Mouse (Mus musculus): ENCODE measurements around the gene Nupl1.

Gene Nupl1

DNA sequence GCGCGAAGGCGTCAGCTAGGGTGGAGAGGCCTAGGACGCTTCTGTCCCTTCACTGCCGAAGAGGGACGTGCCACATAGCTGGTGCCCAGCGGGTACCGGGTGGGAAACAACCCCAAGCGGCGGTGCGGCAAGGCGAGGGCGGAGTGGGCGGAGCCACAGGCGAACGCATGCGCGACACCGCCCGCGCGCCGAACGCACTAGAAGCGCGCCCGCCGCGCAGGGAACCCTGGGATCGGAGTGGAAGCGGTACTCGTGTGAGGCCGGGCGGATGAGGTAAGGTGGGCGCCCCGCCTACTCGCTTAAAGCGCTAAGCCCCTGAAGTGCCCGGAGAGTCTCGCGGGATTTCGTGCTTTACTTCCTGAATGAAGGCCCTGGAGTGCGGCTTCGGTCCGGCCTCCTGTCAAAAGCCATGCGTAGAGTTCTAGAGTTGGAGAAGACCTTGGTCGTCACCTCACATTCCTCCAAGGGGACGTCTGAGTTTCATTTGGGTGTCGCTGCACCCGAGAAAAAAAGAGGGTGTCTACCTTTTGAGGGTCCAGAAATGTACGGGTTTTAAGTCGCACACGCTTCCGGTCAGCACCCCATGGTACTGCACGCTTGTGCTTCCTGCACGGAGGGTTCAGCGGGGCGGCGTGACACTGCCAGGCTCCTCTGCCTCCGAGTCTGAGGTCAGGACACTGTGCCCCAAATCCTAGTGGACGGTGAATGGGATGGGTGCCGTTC, at the start of gene Nupl1, which contains the start of gene Gm49336:
Gene Nupl1 (minus strand): TSS at position 151 of the 723 bp plus-strand sequence.
Gene Gm49336 (minus strand): TSS at position 227 of the 723 bp plus-strand sequence.
- DNase-seq: peak; percentile 98

DNA sequence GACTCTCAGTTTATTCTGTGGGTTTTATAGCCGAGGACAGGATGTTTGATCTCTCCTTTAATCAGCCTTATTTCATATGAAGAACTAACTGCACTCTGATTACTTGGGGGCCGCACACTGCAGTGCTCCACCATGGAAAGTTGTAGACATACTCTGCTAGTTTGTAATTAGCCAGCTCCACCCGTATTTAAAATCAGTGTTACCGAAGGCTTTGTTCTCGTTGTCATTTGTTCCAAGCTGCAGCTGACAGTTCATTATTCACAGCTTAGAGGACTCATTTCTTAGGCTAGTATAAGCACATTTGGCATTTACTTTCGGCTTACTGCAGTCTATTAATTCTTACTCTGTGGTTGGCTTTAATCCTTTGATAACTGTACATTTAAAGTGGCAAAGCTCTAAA, 49.8 kb upstream of the Nupl1 start:
- DNase-seq: no peak

DNA sequence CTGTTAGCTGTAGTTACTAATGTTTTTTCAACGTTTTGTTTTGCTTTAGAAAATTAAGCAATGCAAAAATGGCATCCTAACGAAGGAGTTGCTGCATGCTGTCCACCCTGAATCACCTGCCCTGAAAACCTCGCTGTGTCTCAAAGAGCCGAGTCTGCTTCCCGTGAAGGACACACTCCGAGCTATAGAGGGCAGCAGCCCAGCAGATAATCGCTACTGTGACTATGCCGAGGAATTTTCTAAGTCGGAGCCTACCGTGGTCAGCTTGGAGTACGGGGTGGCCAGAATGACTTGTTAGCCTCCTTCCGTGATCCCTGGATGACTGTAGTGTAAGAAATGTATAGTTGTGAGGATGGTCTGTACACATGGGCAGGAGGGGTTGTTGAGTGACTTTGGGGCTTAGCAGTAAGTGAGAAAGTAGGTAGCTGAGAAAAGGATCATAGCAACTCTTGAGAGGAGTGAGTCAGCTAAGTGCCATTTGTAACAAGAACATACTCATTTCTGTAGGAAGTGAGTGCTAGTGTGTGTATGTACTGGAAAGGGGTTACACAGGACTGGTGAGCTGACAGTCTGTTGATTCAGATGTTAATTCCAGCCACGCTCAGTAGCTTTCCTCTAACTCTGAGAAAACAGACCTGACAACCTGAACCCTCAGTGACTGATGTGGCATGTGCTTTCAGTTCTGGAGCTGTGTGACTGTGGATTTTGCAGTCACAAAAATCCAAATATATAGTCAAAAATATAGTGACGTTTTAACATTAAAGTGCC, 49.2 kb upstream of the Nupl1 start:
- DNase-seq: peak; percentile 34

DNA sequence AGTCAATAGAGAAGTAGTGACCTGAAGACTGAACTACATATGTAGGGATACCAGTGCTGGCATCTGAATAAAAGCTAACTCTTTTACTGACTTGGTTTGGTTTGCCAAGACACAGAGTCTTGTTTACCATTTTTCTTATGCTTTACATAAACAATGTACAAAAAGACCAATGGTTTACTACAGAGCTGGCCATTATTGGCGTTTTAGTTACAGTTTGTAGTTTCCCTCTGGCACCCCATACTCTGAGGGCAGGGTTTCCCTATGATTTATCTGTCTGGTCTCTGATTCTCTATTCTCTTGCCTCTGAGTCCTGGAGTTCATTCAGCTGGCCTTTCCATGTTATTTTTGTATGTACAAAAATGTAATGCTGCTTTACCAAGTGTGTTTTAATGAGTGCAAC, 44.3 kb upstream of the Nupl1 start:
- no peak for DNase-seq

DNA sequence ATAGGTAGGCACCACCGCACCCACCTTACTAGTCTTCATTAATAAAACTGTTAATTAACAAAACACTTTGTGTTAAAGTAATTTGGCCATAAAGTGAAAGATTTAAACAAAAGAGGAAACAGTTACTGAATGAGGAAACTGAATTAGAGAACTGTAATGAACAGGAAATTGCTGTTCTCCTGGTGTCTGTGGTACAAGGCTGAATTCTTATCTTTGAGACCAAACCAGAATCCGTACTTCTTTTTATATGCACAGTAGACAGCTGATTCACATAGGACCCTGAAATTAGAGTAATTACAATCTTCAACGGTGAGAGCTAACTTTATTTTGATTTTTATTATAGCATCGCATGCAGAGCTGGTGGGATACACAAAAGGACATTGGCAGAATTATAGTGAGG, 39.1 kb upstream of the Nupl1 start:
- no peak for DNase-seq

DNA sequence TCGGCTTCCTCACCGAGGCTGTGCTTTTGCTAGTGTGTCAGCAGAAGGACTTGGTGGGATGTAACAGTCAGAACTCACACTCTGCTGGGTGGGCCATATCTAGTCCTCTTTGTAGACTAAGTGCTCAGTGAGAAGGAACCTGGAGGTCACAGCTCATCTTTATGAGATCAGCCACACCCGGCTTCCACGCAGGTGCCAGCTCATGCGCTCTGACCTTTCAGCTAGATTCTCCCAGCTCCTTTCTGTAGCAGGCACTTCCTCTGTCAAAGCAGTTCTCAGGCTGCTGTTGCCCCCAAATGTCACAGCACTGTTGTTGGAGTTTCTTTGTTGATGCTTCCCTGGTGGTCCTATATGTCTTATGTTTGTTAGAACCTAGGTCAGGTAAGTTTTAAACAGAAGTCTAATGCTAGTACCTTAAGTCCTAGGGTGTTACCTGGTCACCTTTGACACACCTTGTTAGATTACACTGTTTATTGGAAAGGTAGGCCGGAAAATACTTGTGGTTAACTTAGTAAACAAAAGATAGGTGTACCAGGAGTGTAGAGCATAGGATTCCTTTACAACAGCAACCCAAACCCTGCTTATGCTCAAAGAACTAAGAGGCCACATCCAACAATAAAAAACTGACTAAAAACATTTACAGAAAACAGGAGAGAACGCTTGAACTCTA, 35.1 kb upstream of the Nupl1 start:
- DNase-seq: no peak

DNA sequence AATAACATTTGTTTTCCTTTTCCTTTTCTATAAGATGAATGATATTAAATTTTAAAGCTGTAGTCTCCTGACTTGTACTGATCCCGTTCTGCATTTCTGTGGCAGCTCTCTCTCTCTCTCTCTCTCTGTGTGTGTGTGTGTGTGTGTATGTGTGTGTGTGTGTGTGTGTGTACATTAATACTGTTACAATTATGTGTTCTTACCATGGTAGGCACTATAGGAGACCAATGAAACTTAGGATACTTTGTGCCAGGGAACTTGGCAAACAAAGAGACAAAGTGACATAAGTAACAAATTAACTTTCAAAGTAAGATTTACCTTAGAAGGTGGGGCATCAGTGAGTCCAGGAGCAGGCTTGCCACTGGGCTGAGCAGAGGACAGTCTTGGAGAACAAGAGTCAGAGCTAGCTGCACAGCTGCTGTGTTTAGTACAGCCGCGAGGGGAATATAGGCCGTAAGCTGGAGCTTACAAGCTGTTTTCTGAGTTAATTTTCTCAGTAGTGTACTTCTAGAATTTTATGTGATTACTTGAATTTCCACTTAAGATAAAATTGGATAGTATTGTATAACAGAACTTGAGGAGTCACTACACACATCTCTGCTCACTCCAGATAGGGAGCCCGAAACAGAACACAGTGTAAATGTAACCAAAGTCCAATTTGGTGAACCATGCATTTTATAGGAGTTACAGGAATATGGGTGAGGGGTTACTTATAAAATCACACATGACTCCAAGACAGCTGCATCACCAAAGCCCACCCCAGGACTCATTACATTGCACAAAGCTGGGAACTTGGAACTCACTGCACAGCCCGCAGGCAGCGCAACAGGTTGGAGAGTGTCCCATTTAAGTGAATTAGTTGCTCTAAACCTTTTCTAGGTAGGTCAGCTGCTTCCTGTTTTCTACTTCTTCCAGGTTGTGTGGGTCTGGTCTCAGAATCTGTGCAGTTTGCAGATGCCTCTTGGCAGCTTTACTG, 24.4 kb upstream of the Nupl1 start:
- no peak for DNase-seq

DNA sequence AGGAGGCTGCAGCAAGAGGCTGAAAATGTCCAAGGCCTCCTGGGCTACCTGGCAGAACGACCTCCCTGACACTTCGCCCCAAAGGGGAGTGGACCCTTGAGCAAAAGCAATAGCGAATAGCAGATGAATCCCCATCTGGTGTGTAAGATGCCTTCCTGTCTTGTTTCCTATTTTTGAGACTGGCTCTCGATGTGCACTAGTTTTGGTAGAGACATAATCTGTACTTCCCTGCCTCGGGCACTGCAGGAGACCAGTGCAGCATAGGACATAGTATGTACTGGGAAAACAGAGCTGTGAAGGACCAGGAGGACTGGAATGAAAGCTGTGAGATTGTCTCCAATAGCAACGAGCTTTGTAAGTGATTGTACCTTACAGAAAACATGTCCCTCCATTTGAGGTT, 22.1 kb upstream of the Nupl1 start:
- no peak for DNase-seq

DNA sequence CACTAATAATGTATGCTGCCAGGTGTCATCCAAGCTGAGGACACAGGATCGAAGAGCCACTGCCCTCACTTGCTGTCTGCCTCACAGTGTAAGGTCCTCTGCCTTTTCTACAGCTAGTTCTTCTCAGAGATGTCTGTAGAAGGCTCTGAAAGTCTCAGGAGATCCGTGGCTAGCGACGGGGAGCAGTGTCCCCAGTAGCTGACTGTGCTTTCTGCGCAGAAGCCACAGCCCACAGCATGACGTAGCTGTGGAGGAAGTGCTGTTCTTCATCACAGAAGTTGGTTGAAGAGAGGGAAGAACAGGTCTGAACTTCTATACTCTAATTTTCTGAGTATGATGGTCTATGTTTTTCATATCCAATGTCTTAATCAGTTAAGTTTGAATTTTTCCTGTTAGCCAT, 18.1 kb upstream of the Nupl1 start:
- DNase-seq: no peak

DNA sequence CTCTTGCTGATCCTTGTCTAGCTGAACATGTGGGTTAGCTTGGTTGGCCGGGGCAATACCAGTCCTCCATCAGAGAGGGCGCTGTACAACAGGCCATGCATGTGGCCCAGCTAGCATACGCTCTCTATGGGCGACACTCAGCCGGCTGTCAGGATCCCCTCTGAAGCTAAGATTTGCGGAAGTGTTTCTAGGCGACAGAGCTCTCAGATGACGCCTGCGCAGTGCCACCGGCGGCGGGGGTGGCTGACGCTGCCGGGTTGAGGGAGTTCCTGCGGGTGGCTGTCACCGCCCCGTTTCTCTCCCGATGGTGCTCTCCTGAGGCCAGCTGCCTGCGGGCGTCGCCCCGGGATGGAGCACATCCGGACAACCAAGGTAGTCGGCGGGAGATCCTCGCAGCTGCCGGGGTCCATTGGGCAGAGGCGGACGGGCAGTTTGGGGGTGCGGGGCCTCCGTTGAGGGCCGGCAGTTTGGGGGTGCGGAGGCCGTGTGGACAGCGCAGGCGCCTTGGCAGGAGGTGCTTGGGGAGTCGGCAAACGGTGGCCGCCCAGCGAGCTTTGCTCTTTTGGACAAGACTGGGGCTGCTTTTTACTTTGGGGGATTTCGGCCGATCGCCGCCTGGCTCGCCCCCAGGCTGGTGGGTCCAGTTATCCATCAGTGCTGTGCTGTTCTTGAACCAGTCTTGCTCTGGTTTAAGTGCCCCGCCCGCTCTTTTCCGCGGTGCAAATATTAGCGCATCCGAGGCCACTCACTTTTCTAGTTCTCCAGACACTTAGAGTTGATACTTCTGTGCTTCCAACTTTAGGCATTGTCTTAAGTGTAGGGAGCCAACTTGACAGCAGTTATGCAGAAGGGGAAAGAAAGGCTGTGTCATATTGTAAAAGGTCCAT, 14.0 kb upstream of the Nupl1 start, which contains the start of gene Mtmr6:
Gene Mtmr6 (plus strand): TSS at position 239 of the 887 bp plus-strand sequence.
- peak; percentile 92 for DNase-seq

DNA sequence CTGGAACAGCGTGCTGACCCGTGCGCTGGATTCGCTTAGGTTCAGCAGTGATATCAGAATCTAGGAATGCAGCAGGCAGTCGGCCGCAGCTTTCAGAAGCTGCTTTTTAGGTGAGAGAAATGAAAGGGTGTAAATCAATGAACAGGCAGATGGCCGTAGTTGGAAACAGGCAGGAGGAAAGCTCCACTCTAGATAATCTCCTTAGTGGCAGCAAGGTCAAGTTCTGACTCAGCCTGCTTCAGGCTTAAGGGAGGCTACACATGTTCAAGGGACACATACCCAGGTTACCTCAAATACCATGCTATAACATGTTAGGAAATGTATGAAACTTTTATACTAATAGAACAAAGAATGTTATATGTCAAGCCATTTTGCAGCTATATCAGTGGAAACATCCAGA, 11.1 kb upstream of the Nupl1 start:
- DNase-seq: no peak

DNA sequence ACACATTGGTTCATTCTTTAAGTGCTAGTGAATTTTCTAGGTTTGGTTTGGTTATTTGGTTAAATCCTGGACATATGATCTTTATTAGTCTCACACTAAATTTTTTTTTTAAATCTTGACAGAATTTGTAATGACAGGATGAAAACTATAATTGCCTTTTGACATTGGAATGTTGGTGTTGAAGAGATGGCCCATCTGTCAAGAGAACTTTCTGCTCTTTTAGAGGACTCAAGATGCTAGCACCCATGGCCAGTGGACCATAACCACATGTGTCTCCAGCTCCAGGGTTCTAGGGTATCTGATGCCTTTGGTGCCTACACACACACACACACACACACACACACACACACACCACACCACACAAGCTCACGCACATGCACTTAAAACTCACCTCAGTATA, 6.6 kb upstream of the Nupl1 start:
- no peak for DNase-seq

DNA sequence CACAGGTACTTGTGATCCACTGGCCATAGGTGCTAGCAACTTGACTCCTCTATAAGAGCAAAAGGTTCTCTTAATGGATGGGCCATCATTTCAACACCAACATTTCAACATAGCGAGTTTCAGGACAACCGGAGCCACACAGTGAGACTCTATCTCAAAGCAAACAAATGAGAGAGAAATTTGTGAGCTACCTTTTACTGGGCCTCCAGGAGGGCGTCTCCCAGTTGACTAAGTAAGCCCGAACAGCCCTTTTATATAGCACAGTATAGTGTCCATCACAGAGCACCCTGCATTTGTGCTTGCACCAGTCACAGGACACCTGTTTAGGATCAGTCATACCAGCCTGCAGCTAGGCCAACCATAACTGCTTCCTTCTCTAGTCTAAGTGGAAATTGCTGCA, 5.9 kb upstream of the Nupl1 start:
- DNase-seq: no peak

DNA sequence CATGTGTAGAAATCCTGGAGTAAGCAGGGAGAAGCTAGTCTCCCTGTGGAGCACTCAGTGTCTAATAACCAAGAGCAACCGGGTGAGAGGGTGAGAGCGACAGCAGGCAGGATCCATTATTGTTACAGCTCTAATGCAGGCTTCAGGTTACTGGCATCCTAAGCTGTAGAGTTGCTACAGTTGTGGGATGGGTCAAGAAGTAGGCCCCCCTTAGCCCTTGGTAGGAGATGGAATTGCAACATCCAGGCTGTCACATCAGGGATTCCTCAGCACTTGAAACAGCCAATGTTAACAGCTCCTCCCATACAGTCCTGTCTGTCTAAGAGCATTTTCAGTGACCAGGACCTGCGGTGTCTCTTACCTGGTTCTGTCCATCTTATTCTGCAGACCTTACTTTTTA, 5.1 kb upstream of the Nupl1 start:
- DNase-seq: no peak

DNA sequence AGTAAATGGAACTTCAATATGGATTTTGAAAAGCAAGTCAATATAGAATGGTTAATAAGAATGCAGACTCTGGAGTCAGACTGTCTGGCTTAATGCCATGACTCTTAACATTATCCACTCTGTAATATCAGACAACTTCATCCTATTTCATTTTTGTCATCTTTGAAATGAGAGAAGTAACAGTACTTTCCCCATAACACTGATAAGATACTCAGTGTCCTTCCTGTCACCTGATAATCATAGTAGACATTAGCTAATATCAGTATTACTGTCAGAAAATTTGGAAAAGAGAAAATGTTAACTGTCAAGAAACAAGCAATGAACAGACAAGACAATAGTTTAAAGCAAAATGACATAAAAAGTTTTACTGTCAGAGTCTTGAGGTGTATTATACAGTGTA, 3.5 kb upstream of the Nupl1 start:
- no peak for DNase-seq

DNA sequence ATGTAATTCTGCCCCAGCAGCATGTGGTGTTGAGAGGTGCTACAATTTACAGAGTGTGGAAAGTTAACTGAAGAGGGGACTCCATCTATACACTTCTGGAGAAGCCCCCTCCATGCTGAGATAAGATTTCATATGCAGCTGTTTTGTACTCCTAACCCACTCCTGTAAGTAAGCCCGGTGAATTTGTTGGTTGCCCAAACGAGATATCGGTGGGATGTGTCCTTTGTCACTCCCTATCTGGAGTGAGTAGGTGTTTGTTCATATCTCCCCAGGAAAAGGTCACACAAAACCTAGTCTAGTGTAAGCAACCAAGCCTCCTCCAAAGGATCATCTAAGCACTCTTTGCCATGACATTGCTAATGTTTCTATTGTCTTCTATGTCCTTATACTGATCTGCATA, 2.2 kb upstream of the Nupl1 start:
- no peak for DNase-seq

DNA sequence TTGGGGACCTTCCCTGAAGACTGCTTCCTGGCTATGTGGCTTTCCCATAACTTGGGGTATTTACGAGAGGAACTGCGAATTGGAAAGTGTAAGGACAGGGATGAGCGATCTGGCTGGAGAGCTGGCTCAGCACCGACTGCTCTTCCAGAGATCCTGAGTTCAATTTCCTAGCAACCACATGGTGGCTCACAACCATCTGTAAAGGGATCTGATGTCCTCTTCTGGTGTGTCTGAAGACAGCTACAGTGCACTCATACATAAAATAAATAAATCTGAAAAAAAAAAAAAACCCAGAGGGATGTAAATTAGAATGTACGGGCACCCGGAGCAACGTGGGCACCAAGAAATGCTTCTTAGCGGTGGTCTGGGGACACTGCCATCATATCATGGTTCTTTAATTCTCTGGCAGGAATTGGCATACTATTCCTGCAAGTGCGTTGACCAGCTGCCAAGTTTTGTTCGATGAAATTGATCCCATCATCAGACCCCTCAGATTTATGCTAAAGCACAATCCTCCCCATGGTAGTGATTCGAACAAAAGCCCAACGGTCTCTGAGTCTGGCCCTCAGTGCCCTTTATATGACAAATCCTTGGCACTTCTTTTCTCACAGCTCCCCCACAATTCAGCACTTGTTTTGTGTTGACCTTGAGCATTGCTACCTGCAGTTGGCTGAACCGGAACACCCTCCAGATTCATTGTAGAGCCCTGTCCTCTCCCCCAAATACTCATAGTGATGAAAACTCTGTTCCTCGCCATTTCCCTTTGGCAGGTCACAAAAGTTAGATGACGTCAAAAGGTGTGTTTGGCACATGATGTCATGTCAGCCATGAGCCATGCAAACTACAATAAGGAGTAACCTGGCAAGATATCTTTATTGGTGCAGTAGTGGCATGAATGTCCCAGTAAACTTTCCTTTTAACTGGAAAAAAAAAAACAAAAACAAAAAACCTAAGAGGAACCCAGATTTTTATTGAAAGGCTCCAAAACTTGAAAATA, 1.1 kb upstream of the Nupl1 start:
- peak; percentile 35 for DNase-seq

DNA sequence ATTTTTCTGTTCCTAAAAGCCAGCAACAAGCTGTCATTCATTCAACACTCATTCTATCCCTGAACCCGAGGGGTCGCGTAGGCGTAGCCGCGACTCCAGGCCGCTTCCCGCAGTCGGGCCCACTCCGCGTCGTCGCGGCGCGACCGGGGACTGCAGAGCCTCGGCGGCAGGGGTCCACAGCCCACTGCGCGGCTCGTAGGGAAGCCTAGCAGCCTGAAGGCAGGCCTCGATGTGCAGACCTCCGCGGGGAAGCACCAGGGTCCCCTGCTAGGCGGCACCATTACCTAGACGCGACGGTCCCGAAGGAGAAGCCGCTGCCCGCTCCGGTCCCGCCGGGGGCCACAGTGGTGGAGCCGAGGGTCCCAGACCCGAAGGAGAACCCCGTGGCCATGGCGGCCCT, 352 bp downstream of the Nupl1 start:
- DNase-seq: no peak

DNA sequence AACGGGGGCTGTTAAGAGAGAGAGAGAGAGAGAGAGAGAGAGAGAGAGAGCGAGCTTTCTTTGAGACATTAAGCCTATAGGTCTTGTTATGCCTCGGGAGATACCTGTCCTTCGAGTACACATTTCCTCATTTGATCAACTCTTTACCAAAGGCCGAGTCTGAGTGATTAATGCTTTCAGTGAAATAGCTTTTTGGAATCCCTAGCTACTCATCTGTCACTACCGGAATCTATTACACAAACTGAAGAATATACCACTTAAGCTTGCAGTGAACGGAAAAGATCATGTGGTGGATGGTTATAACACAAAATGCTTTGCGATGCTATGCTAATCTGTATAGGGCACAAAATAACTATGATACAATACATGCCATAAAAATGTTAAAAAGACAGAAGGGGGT, 865 bp downstream of the Nupl1 start:
- no peak for DNase-seq

DNA sequence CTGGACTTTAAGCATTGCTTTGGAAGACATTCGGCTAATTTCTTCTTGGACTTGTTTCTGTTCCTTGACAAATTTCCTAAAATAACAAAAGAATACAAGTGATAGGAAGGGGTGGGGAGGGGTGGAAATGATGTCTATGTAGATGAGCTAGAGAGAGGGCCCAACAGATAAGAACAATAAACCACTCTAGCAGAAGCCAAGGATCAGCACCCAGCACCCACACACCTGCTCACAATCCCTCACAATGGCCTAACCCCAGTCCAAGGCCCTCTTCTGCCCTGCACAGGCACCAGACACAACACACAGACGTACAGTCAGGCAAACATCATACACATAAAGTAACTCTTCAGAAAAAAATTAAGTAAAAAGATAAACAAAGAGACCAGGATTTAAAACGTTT, 12.7 kb downstream of the Nupl1 start:
- no peak for DNase-seq
